Mouse (Mus musculus): ENCODE data around the gene Map3k14. TPM values are rescaled to one million over a fixed set of nuclear protein-coding genes. Genes with fewer than 3 reads are reported as not detected.
"Not testable (repeated sequence)": the region's sequence is repeated elsewhere in the genome, so short reads cannot be mapped to it uniquely, and the experiment has no call there.

Gene Map3k14
- polyA plus RNA-seq, 1 experiment from 2014 or later = 5.3 TPM

GRCm38 (mm10) chr11:103235702-103236101, 31.6 kb downstream of the Map3k14 start:
- no peak overlapping the region for H3K9ac ChIP-seq (replicated peaks; ENCODE audit: low read length)
- no peaks in the 10 kb centered on the region for H3K4me1 ChIP-seq (ENCODE audit: insufficient read depth, low read length)
- no peak overlapping the region for H3K4me3 ChIP-seq (ENCODE audit: low read length)
- 48% methylated on average over 11 of the region's 11 CpGs for WGBS
- peaks cover 40% of the 10 kb centered on the region for H3K36me3 ChIP-seq (ENCODE audit: insufficient read depth, low read length)
- no peaks in the 10 kb centered on the region for H3K27me3 ChIP-seq (ENCODE audit: insufficient read depth, low read length)
- H3K27ac ChIP-seq (ENCODE audit: low read length) = no peak overlapping the region
- no peak overlapping the region for H3K4me2 ChIP-seq (replicated peaks; ENCODE audit: low read depth, low read length)
- no peaks in the 10 kb centered on the region for H3K9me3 ChIP-seq (ENCODE audit: low read length)
- peak; percentile 58; the same call in 1 of the 2 replicates for ATAC-seq (ENCODE audit: low FRiP score, low TSS enrichment)

- H3K9ac ChIP-seq (replicated peaks; ENCODE audit: low read length) = no peak overlapping the region
- no peak overlapping the region for H3K27ac ChIP-seq (ENCODE audit: low read length)
- no peaks in the 10 kb centered on the region for H3K4me1 ChIP-seq (ENCODE audit: insufficient read depth, low read length)
- no peak overlapping the region for H3K4me3 ChIP-seq (ENCODE audit: low read length)
- H3K9me3 ChIP-seq (ENCODE audit: low read length) = peaks cover 5% of the 10 kb centered on the region; the same call in 1 of the 2 replicates
- no peaks in the 10 kb centered on the region for H3K27me3 ChIP-seq (ENCODE audit: insufficient read depth, low read length)
- WGBS = 81% methylated on average over 1 of the region's 1 CpGs
- no peak for ATAC-seq (ENCODE audit: low FRiP score, low TSS enrichment)
- no peak overlapping the region for H3K4me2 ChIP-seq (replicated peaks; ENCODE audit: low read depth, low read length)
- peaks cover 43% of the 10 kb centered on the region for H3K36me3 ChIP-seq (ENCODE audit: insufficient read depth, low read length)
Measured at GRCm38 (mm10) chr11:103234447-103234846, 32.8 kb downstream of the Map3k14 start.

GRCm38 (mm10) chr11:103232966-103233365, 34.3 kb downstream of the Map3k14 start:
- no peaks in the 10 kb centered on the region for H3K4me1 ChIP-seq (ENCODE audit: insufficient read depth, low read length)
- no peak overlapping the region for H3K4me3 ChIP-seq (ENCODE audit: low read length)
- no peak overlapping the region for H3K4me2 ChIP-seq (replicated peaks; ENCODE audit: low read depth, low read length)
- 31% methylated on average over 7 of the region's 7 CpGs for WGBS
- H3K9me3 ChIP-seq (ENCODE audit: low read length) = peaks cover 5% of the 10 kb centered on the region; the same call in 1 of the 2 replicates
- H3K27me3 ChIP-seq (ENCODE audit: insufficient read depth, low read length) = no peaks in the 10 kb centered on the region
- ATAC-seq (ENCODE audit: low FRiP score, low TSS enrichment) = no peak
- H3K36me3 ChIP-seq (ENCODE audit: insufficient read depth, low read length) = peaks cover 41% of the 10 kb centered on the region
- H3K27ac ChIP-seq (ENCODE audit: low read length) = no peak overlapping the region
- no peak overlapping the region for H3K9ac ChIP-seq (replicated peaks; ENCODE audit: low read length)

GRCm38 (mm10) chr11:103231367-103231766, 35.9 kb downstream of the Map3k14 start:
- 92% methylated on average over 7 of the region's 7 CpGs for WGBS

GRCm38 (mm10) chr11:103230626-103231025, 36.6 kb downstream of the Map3k14 start:
- Histone ChIP-seq H3K4me3 (ENCODE audit: low read length) (no peak overlapping the region), H3K4me2 (replicated peaks; ENCODE audit: low read depth, low read length) (no peak overlapping the region), H3K9me3 (ENCODE audit: low read length) (peaks cover 5% of the 10 kb centered on the region; the same call in 1 of the 2 replicates), H3K27me3 (ENCODE audit: insufficient read depth, low read length) (no peaks in the 10 kb centered on the region), H3K4me1 (ENCODE audit: insufficient read depth, low read length) (no peaks in the 10 kb centered on the region), H3K9ac (replicated peaks; ENCODE audit: low read length) (no peak overlapping the region), H3K27ac (ENCODE audit: low read length) (no peak overlapping the region), H3K36me3 (ENCODE audit: insufficient read depth, low read length) (peaks cover 40% of the 10 kb centered on the region)
- no peak for ATAC-seq (ENCODE audit: low FRiP score, low TSS enrichment)
- 86% methylated on average over 19 of the region's 19 CpGs for WGBS

More at GRCm38 (mm10) chr11:103231367-103231766, 35.9 kb downstream of the Map3k14 start:
- no peak overlapping the region for H3K4me3 ChIP-seq (ENCODE audit: low read length)
- no peaks in the 10 kb centered on the region for H3K4me1 ChIP-seq (ENCODE audit: insufficient read depth, low read length)
- no peak overlapping the region for H3K4me2 ChIP-seq (replicated peaks; ENCODE audit: low read depth, low read length)
- ATAC-seq (ENCODE audit: low FRiP score, low TSS enrichment) = no peak
- peaks cover 39% of the 10 kb centered on the region for H3K36me3 ChIP-seq (ENCODE audit: insufficient read depth, low read length)
- peaks cover 5% of the 10 kb centered on the region; the same call in 1 of the 2 replicates for H3K9me3 ChIP-seq (ENCODE audit: low read length)
- no peaks in the 10 kb centered on the region for H3K27me3 ChIP-seq (ENCODE audit: insufficient read depth, low read length)
- no peak overlapping the region for H3K9ac ChIP-seq (replicated peaks; ENCODE audit: low read length)
- H3K27ac ChIP-seq (ENCODE audit: low read length) = no peak overlapping the region

- Histone ChIP-seq H3K27ac (ENCODE audit: low read length) (no peak overlapping the region), H3K36me3 (ENCODE audit: insufficient read depth, low read length) (peaks cover 50% of the 10 kb centered on the region), H3K4me2 (replicated peaks; ENCODE audit: low read depth, low read length) (no peak overlapping the region), H3K4me3 (ENCODE audit: low read length) (no peak overlapping the region), H3K4me1 (ENCODE audit: insufficient read depth, low read length) (no peaks in the 10 kb centered on the region), H3K27me3 (ENCODE audit: insufficient read depth, low read length) (no peaks in the 10 kb centered on the region), H3K9me3 (ENCODE audit: low read length) (peaks cover 5% of the 10 kb centered on the region; the same call in 1 of the 2 replicates), H3K9ac (replicated peaks; ENCODE audit: low read length) (no peak overlapping the region)
- ATAC-seq (ENCODE audit: low FRiP score, low TSS enrichment) = no peak
- WGBS = 95% methylated on average over 2 of the region's 2 CpGs
Measured at GRCm38 (mm10) chr11:103229608-103230007, 37.7 kb downstream of the Map3k14 start.

- H3K36me3 ChIP-seq (ENCODE audit: insufficient read depth, low read length) = peaks cover 60% of the 10 kb centered on the region
- H3K27me3 ChIP-seq (ENCODE audit: insufficient read depth, low read length) = no peaks in the 10 kb centered on the region
- no peak overlapping the region for H3K9ac ChIP-seq (replicated peaks; ENCODE audit: low read length)
- H3K9me3 ChIP-seq (ENCODE audit: low read length) = no peaks in the 10 kb centered on the region
- H3K4me2 ChIP-seq (replicated peaks; ENCODE audit: low read depth, low read length) = no peak overlapping the region
- 0 out of 2 replicates have a peak, but pooled peaks have one; percentile 41 for ATAC-seq (ENCODE audit: low FRiP score, low TSS enrichment)
- H3K4me3 ChIP-seq (ENCODE audit: low read length) = no peak overlapping the region
- peak overlapping the region; percentile 46 for H3K27ac ChIP-seq (ENCODE audit: low read length)
- H3K4me1 ChIP-seq (ENCODE audit: insufficient read depth, low read length) = no peaks in the 10 kb centered on the region
- WGBS = 66% methylated on average over 18 of the region's 18 CpGs
Measured at GRCm38 (mm10) chr11:103223951-103224456, 43.3 kb downstream of the Map3k14 start.

- no peak for ATAC-seq (ENCODE audit: low FRiP score, low TSS enrichment)
- Histone ChIP-seq H3K9me3 (ENCODE audit: low read length) (no peaks in the 10 kb centered on the region), H3K4me2 (replicated peaks; ENCODE audit: low read depth, low read length) (no peak overlapping the region), H3K36me3 (ENCODE audit: insufficient read depth, low read length) (peaks cover 54% of the 10 kb centered on the region), H3K4me1 (ENCODE audit: insufficient read depth, low read length) (peaks cover 3% of the 10 kb centered on the region), H3K4me3 (ENCODE audit: low read length) (no peak overlapping the region), H3K9ac (replicated peaks; ENCODE audit: low read length) (no peak overlapping the region), H3K27me3 (ENCODE audit: insufficient read depth, low read length) (no peaks in the 10 kb centered on the region), H3K27ac (ENCODE audit: low read length) (peak overlapping the region; percentile 46)
- 84% methylated on average over 10 of the region's 10 CpGs for WGBS
Measured at GRCm38 (mm10) chr11:103223444-103223843, 43.8 kb downstream of the Map3k14 start.

GRCm38 (mm10) chr11:103222718-103223117, 44.6 kb downstream of the Map3k14 start:
- H3K4me2 ChIP-seq (replicated peaks; ENCODE audit: low read depth, low read length); H3K9ac ChIP-seq (replicated peaks; ENCODE audit: low read length); H3K9me3 ChIP-seq (ENCODE audit: low read length); H3K27me3 ChIP-seq (ENCODE audit: insufficient read depth, low read length); H3K4me3 ChIP-seq (ENCODE audit: low read length); ATAC-seq (ENCODE audit: low FRiP score, low TSS enrichment); H3K27ac ChIP-seq (ENCODE audit: low read length): not testable (repeated sequence)
- WGBS = 92% methylated on average over 4 of the region's 4 CpGs
- Histone ChIP-seq H3K4me1 (ENCODE audit: insufficient read depth, low read length) (peaks cover 10% of the 10 kb centered on the region), H3K36me3 (ENCODE audit: insufficient read depth, low read length) (peaks cover 52% of the 10 kb centered on the region)

GRCm38 (mm10) chr11:103221437-103221836, 45.8 kb downstream of the Map3k14 start:
- Histone ChIP-seq H3K36me3 (ENCODE audit: insufficient read depth, low read length) (peaks cover 42% of the 10 kb centered on the region), H3K27me3 (ENCODE audit: insufficient read depth, low read length) (no peaks in the 10 kb centered on the region), H3K4me2 (replicated peaks; ENCODE audit: low read depth, low read length) (no peak overlapping the region), H3K4me3 (ENCODE audit: low read length) (no peak overlapping the region), H3K27ac (ENCODE audit: low read length) (no peak overlapping the region), H3K4me1 (ENCODE audit: insufficient read depth, low read length) (peaks cover 12% of the 10 kb centered on the region), H3K9me3 (ENCODE audit: low read length) (no peaks in the 10 kb centered on the region), H3K9ac (replicated peaks; ENCODE audit: low read length) (no peak overlapping the region)
- WGBS = 85% methylated on average over 6 of the region's 6 CpGs
- no peak for ATAC-seq (ENCODE audit: low FRiP score, low TSS enrichment)

Data from kidney, embryonic 16.5 days (tissue).